Mouse (Mus musculus) cerebellum, adult 18-20 months (tissue): ENCODE data around the gene Kif26a.

Source experiments
- DNase-seq, 2 experiments: peaks; one replicate each; pipeline ENCODE4 v3.0.0; 2021

Kif26a gene

GRCm38 (mm10) chr12:112170671-112171574 lies 24.9 kb downstream of the Kif26a start:
- no peak for DNase-seq

GRCm38 (mm10) chr12:112171657-112172056 lies 25.6 kb downstream of the Kif26a start:
- no peak for DNase-seq

- no peak for DNase-seq
These were observed 26.2 kb downstream of the Kif26a start for GRCm38 (mm10) chr12:112172214-112172613.

GRCm38 (mm10) chr12:112177679-112178078 lies 31.7 kb downstream of the Kif26a start:
- DNase-seq, result no peak

GRCm38 (mm10) chr12:112179687-112180086 lies 33.7 kb downstream of the Kif26a start:
- DNase-seq, result no peak

- DNase-seq, result no peak
These were observed 36.1 kb downstream of the Kif26a start for GRCm38 (mm10) chr12:112181921-112182608.

- no peak for DNase-seq
These were observed 36.6 kb downstream of the Kif26a start for GRCm38 (mm10) chr12:112182609-112182955.

GRCm38 (mm10) chr12:112183675-112184074 lies 37.7 kb downstream of the Kif26a start:
- peak in 1 of 2 experiments; percentile 5 for DNase-seq

GRCm38 (mm10) chr12:112184390-112184789 lies 38.4 kb downstream of the Kif26a start:
- DNase-seq, result no peak

GRCm38 (mm10) chr12:112186899-112187298 lies 40.9 kb downstream of the Kif26a start:
- DNase-seq, result no peak

GRCm38 (mm10) chr12:112191753-112192152 lies 45.7 kb downstream of the Kif26a start:
- no peak for DNase-seq

- DNase-seq, result no peak
These were observed 49.0 kb downstream of the Kif26a start for GRCm38 (mm10) chr12:112195019-112195418.

- DNase-seq, result no peak
These were observed 50.6 kb downstream of the Kif26a start for GRCm38 (mm10) chr12:112196562-112196961.

- DNase-seq, result no peak
These were observed 53.4 kb downstream of the Kif26a start for GRCm38 (mm10) chr12:112199363-112199762.

- no peak for DNase-seq
These were observed 54.0 kb downstream of the Kif26a start for GRCm38 (mm10) chr12:112200045-112200444.

- peak in 1 of 2 experiments; percentile 6 for DNase-seq
These were observed 61.2 kb downstream of the Kif26a start for GRCm38 (mm10) chr12:112207163-112207562.

- no peak for DNase-seq
These were observed 61.7 kb downstream of the Kif26a start for GRCm38 (mm10) chr12:112207734-112208133.

GRCm38 (mm10) chr12:112210622-112211021 lies 64.6 kb downstream of the Kif26a start:
- DNase-seq, result no peak

GRCm38 (mm10) chr12:112214441-112214857 lies 68.4 kb downstream of the Kif26a start:
- DNase-seq, result no peak

- DNase-seq, result no peak
These were observed 69.5 kb downstream of the Kif26a start for GRCm38 (mm10) chr12:112215545-112215944.

- DNase-seq, result no peak
These were observed 71.0 kb downstream of the Kif26a start for GRCm38 (mm10) chr12:112217021-112217420.

- DNase-seq, result no peak
These were observed 71.7 kb downstream of the Kif26a start for GRCm38 (mm10) chr12:112217681-112218080.

- no peak for DNase-seq
These were observed 75.3 kb downstream of the Kif26a start for GRCm38 (mm10) chr12:112221290-112221689.
